Mouse (Mus musculus) midbrain, embryonic 10.5 days (tissue): ENCODE results near the gene Cep78. TPM values are rescaled to one million over a fixed set of nuclear protein-coding genes. Genes with fewer than 3 reads are reported as not detected.
"Not testable (repeated sequence)": the region's sequence is repeated elsewhere in the genome, so short reads cannot be mapped to it uniquely, and the experiment has no call there.

ENCODE experiments used
- DNase-seq: peaks from one replicate; pipeline ENCODE4 v3.0.0-alpha.2; 2017; ENCODE audit warnings: low spot score
- H3K27ac ChIP-seq: fragments of 300-500 bp; sonication (generic); replicated peaks from 2 replicates; pipeline ENCODE4 v1.5.1; 2016; ENCODE audit warnings: mild to moderate bottlenecking
- H3K27me3 ChIP-seq: fragments of 300-500 bp; sonication (generic); 2 replicates; pipeline ENCODE4 v1.6.1; 2016; ENCODE audit warnings: low read depth, mild to moderate bottlenecking; ENCODE audit not compliant: poor library complexity, severe bottlenecking
- H3K36me3 ChIP-seq: fragments of 300-500 bp; sonication (generic); 2 replicates; pipeline ENCODE4 v1.6.1; 2016; ENCODE audit warnings: mild to moderate bottlenecking, moderate library complexity
- H3K4me1 ChIP-seq: fragments of 300-500 bp; sonication (generic); 2 replicates; pipeline ENCODE4 v1.6.1; 2016
- H3K4me3 ChIP-seq: fragments of 300-500 bp; sonication (generic); 2 replicates; pipeline ENCODE4 v1.5.1; 2016; ENCODE audit warnings: mild to moderate bottlenecking, moderate library complexity
- H3K9me3 ChIP-seq: fragments of 300-500 bp; sonication (generic); replicated peaks from 2 replicates; pipeline ENCODE4 v1.6.1; 2016; ENCODE audit warnings: mild to moderate bottlenecking
- WGBS: fragments of 180-500 bp; shearing (Covaris S2); methylation state at CpG from one replicate; pipeline ENCODE4 v1.1.7; 2016; 5-methylcytosine and 5-hydroxymethylcytosine counted together
- polyA plus RNA-seq: library from polyadenylated mRNA; unstranded; fragments of >200 nt; fragmentation: Nextera tagmentation; extraction: Ambion mirVana; gene quantifications from 2 replicates; pipeline ENCODE4 v1.2.1, GENCODE M21; 2016

Cep78 gene
- 53.9 and 59.4 TPM in 2 replicates for polyA plus RNA-seq

- H3K4me1 ChIP-seq = peaks cover 29% of the 10 kb centered on the region
- H3K27me3 ChIP-seq = no peaks in the 10 kb centered on the region
- peak within 1 kb of the TSS; percentile 98 for H3K27ac ChIP-seq
- DNase-seq = peak; percentile 90
- no peaks in the 10 kb centered on the region for H3K9me3 ChIP-seq
- WGBS = under 1% methylated on average over 87 of the region's 88 CpGs
- H3K4me3 ChIP-seq = peak within 1 kb of the TSS; percentile 88
- H3K36me3 ChIP-seq = peaks cover 25% of the 10 kb centered on the region
Observed at GRCm38 (mm10) chr19:15984449-15985171, at the start of gene Cep78. Gene Cep78 (minus strand): TSS chr19:15984989.

GRCm38 (mm10) chr19:16031276-16031675 lies 46.5 kb upstream of the Cep78 start:
- Histone ChIP-seq H3K4me3 (no peak overlapping the region), H3K4me1 (peaks cover 3% of the 10 kb centered on the region; the same call in 1 of the 2 replicates), H3K9me3 (no peaks in the 10 kb centered on the region), H3K36me3 (no peaks in the 10 kb centered on the region), H3K27ac (no peak overlapping the region), H3K27me3 (no peaks in the 10 kb centered on the region)
- DNase-seq = no peak
- 96% methylated on average over 4 of the region's 4 CpGs for WGBS

GRCm38 (mm10) chr19:16029253-16029771 lies 44.5 kb upstream of the Cep78 start:
- peak; percentile 24 for DNase-seq
- WGBS = 41% methylated on average over 7 of the region's 9 CpGs
- H3K4me1 ChIP-seq, H3K27me3 ChIP-seq, H3K9me3 ChIP-seq, H3K27ac ChIP-seq, H3K36me3 ChIP-seq: not testable (repeated sequence)
- peak overlapping the region; percentile 35 for H3K4me3 ChIP-seq

- WGBS = 69% methylated on average over 5 of the region's 5 CpGs
- Histone ChIP-seq H3K36me3 (no peaks in the 10 kb centered on the region), H3K9me3 (no peaks in the 10 kb centered on the region), H3K27ac (no peak overlapping the region), H3K4me1 (peaks cover 3% of the 10 kb centered on the region; the same call in 1 of the 2 replicates), H3K4me3 (peak overlapping the region; percentile 35), H3K27me3 (no peaks in the 10 kb centered on the region)
- DNase-seq = no peak
Observed at GRCm38 (mm10) chr19:16028746-16029252, 44.0 kb upstream of the Cep78 start.

GRCm38 (mm10) chr19:16027876-16028670 lies 43.3 kb upstream of the Cep78 start:
- WGBS = 85% methylated on average over 15 of the region's 15 CpGs
- DNase-seq = no peak
- Histone ChIP-seq H3K36me3 (no peaks in the 10 kb centered on the region), H3K4me1 (peaks cover 3% of the 10 kb centered on the region; the same call in 1 of the 2 replicates), H3K9me3 (no peaks in the 10 kb centered on the region), H3K4me3 (no peak overlapping the region), H3K27ac (no peak overlapping the region), H3K27me3 (no peaks in the 10 kb centered on the region)

GRCm38 (mm10) chr19:16026276-16026675 lies 41.5 kb upstream of the Cep78 start:
- 96% methylated on average over 5 of the region's 5 CpGs for WGBS
- no peak overlapping the region for H3K27ac ChIP-seq
- no peak overlapping the region for H3K4me3 ChIP-seq
- no peak for DNase-seq
- H3K36me3 ChIP-seq = no peaks in the 10 kb centered on the region
- no peaks in the 10 kb centered on the region for H3K27me3 ChIP-seq
- peaks cover 7% of the 10 kb centered on the region; the same call in 1 of the 2 replicates for H3K4me1 ChIP-seq
- no peaks in the 10 kb centered on the region for H3K9me3 ChIP-seq

- DNase-seq = no peak
- H3K9me3 ChIP-seq = 0 out of 2 replicates have a peak, but pooled peaks cover 4% of the 10 kb centered on the region
- 0 out of 2 replicates have a peak, but pooled peaks cover 3% of the 10 kb centered on the region for H3K4me1 ChIP-seq
- no peak overlapping the region for H3K27ac ChIP-seq
- H3K4me3 ChIP-seq = no peak overlapping the region
- H3K27me3 ChIP-seq = no peaks in the 10 kb centered on the region
- no peaks in the 10 kb centered on the region for H3K36me3 ChIP-seq
- WGBS = 76% methylated on average over 10 of the region's 10 CpGs
Observed at GRCm38 (mm10) chr19:16022178-16022577, 37.4 kb upstream of the Cep78 start.

- H3K27me3 ChIP-seq = no peaks in the 10 kb centered on the region
- no peaks in the 10 kb centered on the region for H3K36me3 ChIP-seq
- H3K4me1 ChIP-seq = no peaks in the 10 kb centered on the region
- H3K4me3 ChIP-seq = no peak overlapping the region
- 76% methylated on average over 1 of the region's 1 CpGs for WGBS
- 0 out of 2 replicates have a peak, but pooled peaks cover 4% of the 10 kb centered on the region for H3K9me3 ChIP-seq
- H3K27ac ChIP-seq = no peak overlapping the region
- no peak for DNase-seq
Observed at GRCm38 (mm10) chr19:16016171-16016570, 31.4 kb upstream of the Cep78 start.

- no peaks in the 10 kb centered on the region for H3K4me1 ChIP-seq
- 0 out of 2 replicates have a peak, but pooled peaks cover 4% of the 10 kb centered on the region for H3K9me3 ChIP-seq
- H3K27me3 ChIP-seq = no peaks in the 10 kb centered on the region
- no peak overlapping the region for H3K27ac ChIP-seq
- no peaks in the 10 kb centered on the region for H3K36me3 ChIP-seq
- no peak overlapping the region for H3K4me3 ChIP-seq
- DNase-seq = no peak
- 85% methylated on average over 10 of the region's 10 CpGs for WGBS
Observed at GRCm38 (mm10) chr19:16015191-16015968, 30.6 kb upstream of the Cep78 start.

GRCm38 (mm10) chr19:16009746-16010337 lies 25.1 kb upstream of the Cep78 start:
- no peaks in the 10 kb centered on the region for H3K36me3 ChIP-seq
- no peaks in the 10 kb centered on the region for H3K27me3 ChIP-seq
- H3K27ac ChIP-seq = no peak overlapping the region
- no peaks in the 10 kb centered on the region for H3K9me3 ChIP-seq
- DNase-seq = no peak
- 0 out of 2 replicates have a peak, but pooled peaks cover 2% of the 10 kb centered on the region for H3K4me1 ChIP-seq
- 87% methylated on average over 6 of the region's 6 CpGs for WGBS
- no peak overlapping the region for H3K4me3 ChIP-seq

- no peaks in the 10 kb centered on the region for H3K36me3 ChIP-seq
- H3K4me1 ChIP-seq = 0 out of 2 replicates have a peak, but pooled peaks cover 2% of the 10 kb centered on the region
- H3K4me3 ChIP-seq = no peak overlapping the region
- 84% methylated on average over 4 of the region's 4 CpGs for WGBS
- no peak for DNase-seq
- no peaks in the 10 kb centered on the region for H3K27me3 ChIP-seq
- H3K27ac ChIP-seq = no peak overlapping the region
- no peaks in the 10 kb centered on the region for H3K9me3 ChIP-seq
Observed at GRCm38 (mm10) chr19:16009111-16009510, 24.3 kb upstream of the Cep78 start.
